10 mouse cellular contexts compared by ENCODE assay signal in the genomic region with DNA sequence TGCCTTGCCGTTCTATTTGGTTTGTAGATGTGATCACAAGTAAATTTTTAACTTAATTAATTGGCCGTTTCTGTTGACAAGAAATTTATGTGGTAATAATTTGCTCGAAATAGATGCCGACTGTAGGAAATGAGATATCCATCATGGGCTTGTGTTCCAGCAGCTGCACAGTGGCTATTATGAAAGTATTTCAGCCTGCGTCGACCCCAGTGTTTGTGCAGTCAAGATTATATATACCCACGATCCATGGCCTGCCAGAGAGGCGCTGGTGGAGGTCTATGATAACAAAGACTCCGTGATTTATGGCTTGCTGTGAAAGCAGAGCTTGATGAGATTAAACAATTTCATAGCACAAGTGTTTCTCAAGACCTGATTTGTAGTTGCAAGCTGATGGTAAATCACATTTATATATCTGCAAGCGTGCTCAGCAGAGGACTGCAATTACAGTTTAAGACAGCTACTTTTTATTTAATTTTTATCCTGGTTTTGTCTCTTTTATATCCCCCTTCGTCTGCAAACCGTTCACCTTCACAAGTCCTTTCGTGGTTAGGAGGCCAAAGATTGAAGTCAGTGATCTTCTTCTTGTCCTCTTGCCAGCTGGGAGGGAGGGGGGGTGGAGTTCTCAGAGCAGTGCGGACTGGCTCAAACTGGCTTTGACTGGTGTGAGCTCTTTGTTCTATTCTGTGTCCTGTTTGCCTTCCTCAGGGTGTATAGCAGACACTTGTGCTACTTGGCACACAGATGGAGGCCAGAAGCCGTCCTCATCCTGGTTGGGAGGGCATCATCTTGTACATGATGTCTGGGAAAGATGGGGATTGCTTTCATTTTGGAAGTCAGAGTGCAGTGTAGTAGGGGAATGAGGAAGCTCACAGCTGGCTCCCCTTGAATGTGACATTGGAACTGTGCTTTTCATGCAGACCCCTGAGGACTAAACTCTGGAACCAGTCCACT.
DNase-seq lines count a peak whose midpoint lies in the region; ATAC-seq and TF ChIP-seq lines count a peak whose summit lies in the region.
"Had no signal": no experiment of that assay in that cellular context is flagged by ENCODE, and none has a peak within 500 bp of the region (broad histone marks: within the 10 kb centered on the region; RNA-seq: fewer than 3 reads in every experiment).

No protein-coding gene starts in this region.

- H3K27me3 ChIP-seq in heart, embryonic 10.5 days (ENCODE audit: insufficient read depth, poor library complexity, severe bottlenecking): no peaks in the 10 kb centered on the region
- no peaks in the 10 kb centered on the region for H3K27me3 ChIP-seq in embryonic facial prominence, embryonic 11.5 days (ENCODE audit: control insufficient read depth, insufficient read depth, low read length)
- H3K27me3 ChIP-seq in kidney, postnatal 0 days (ENCODE audit: insufficient read depth, low read length): no peaks in the 10 kb centered on the region
- H3K27me3 ChIP-seq in myocyte (ENCODE audit: control insufficient read depth, insufficient read depth, insufficient read length): no peaks in the 10 kb centered on the region
- H3K27me3 ChIP-seq: heart, embryonic 13.5 days had no signal

- H3K36me3 ChIP-seq in heart, embryonic 10.5 days: no peaks in the 10 kb centered on the region
- H3K36me3 ChIP-seq in embryonic facial prominence, embryonic 11.5 days (replicated peaks; ENCODE audit: control insufficient read depth, insufficient read depth, low read depth, low read length): no peaks in the 10 kb centered on the region
- no peaks in the 10 kb centered on the region for H3K36me3 ChIP-seq in kidney, postnatal 0 days (ENCODE audit: insufficient read depth, low read length)
- no peaks in the 10 kb centered on the region for H3K36me3 ChIP-seq in myocyte (ENCODE audit: control insufficient read depth, insufficient read depth)
- H3K36me3 ChIP-seq: G1E; heart, embryonic 13.5 days had no signal

- H3K4me1 ChIP-seq in heart, embryonic 10.5 days: peaks cover 9% of the 10 kb centered on the region; the same call in 1 of the 2 replicates
- H3K4me1 ChIP-seq in embryonic facial prominence, embryonic 11.5 days (ENCODE audit: control insufficient read depth, insufficient read depth, low read length): no peaks in the 10 kb centered on the region
- peaks cover 25% of the 10 kb centered on the region for H3K4me1 ChIP-seq in kidney, postnatal 0 days (replicated peaks; ENCODE audit: insufficient read depth, low read length)

- no peak overlapping the region for H3K4me3 ChIP-seq in heart, embryonic 10.5 days
- no peak overlapping the region for H3K4me3 ChIP-seq in embryonic facial prominence, embryonic 11.5 days (ENCODE audit: low read depth, low read length)
- H3K4me3 ChIP-seq in kidney, postnatal 0 days (replicated peaks; ENCODE audit: low read depth, low read length): no peak overlapping the region
- H3K4me3 ChIP-seq in myocyte: no peak overlapping the region
- H3K4me3 ChIP-seq: heart, embryonic 13.5 days had no signal

- no peak overlapping the region for H3ac ChIP-seq in myocyte (ENCODE audit: control insufficient read depth, insufficient read length)

- no peaks in the 10 kb centered on the region for H3K79me2 ChIP-seq in myocyte (ENCODE audit: control insufficient read depth, insufficient read depth)

- H3K4me2 ChIP-seq in embryonic facial prominence, embryonic 11.5 days (ENCODE audit: low read depth, low read length): no peak overlapping the region
- H3K4me2 ChIP-seq in kidney, postnatal 0 days (ENCODE audit: low read length): peak overlapping the region; percentile 30; the same call in 1 of the 2 replicates
- peak overlapping the region; percentile 37 for H3K4me2 ChIP-seq in myocyte (ENCODE audit: low read depth)
- H3K4me2 ChIP-seq: heart, embryonic 13.5 days had no signal

- ATAC-seq in embryonic facial prominence, embryonic 11.5 days (replicated peaks; ENCODE audit: insufficient number of reproducible peaks, low FRiP score, low TSS enrichment, low read depth): no peak
- ATAC-seq in kidney, postnatal 0 days (replicated peaks; ENCODE audit: low FRiP score, low read depth): peak; percentile 90
- ATAC-seq in inflammation-experienced regulatory T-cells, adult 6 months: no peak

- H3K27ac ChIP-seq in heart, embryonic 10.5 days: peak overlapping the region; percentile 76
- no peak overlapping the region for H3K27ac ChIP-seq in embryonic facial prominence, embryonic 11.5 days (replicated peaks; ENCODE audit: low read depth, low read length)
- H3K27ac ChIP-seq in kidney, postnatal 0 days: peak overlapping the region; percentile 94
- H3K27ac ChIP-seq: heart, embryonic 13.5 days had no signal

- H3K9me3 ChIP-seq in heart, embryonic 10.5 days: no peaks in the 10 kb centered on the region
- H3K9me3 ChIP-seq in embryonic facial prominence, embryonic 11.5 days (replicated peaks; ENCODE audit: control insufficient read depth, low read length): no peaks in the 10 kb centered on the region
- no peaks in the 10 kb centered on the region for H3K9me3 ChIP-seq in kidney, postnatal 0 days (replicated peaks; ENCODE audit: low read length)
- H3K9me3 ChIP-seq: heart, embryonic 13.5 days had no signal

- H3K9ac ChIP-seq in embryonic facial prominence, embryonic 11.5 days (replicated peaks; ENCODE audit: low read length): no peak overlapping the region; the same call in 1 of the 2 replicates
- H3K9ac ChIP-seq in kidney, postnatal 0 days (ENCODE audit: low read depth, low read length): peak overlapping the region; percentile 47; the same call in 1 of the 2 replicates
- H3K9ac ChIP-seq: heart, embryonic 13.5 days had no signal

- no peak for TF ChIP-seq POLR2A in myocyte (IDR thresholded peaks at IDR 0.05; ENCODE audit: insufficient read length, low read depth)

- WGBS in heart, embryonic 10.5 days: 60% methylated on average over 15 of the region's 15 CpGs
- 63% methylated on average over 15 of the region's 15 CpGs for WGBS in embryonic facial prominence, embryonic 11.5 days
- 1% methylated on average over 15 of the region's 15 CpGs for WGBS in kidney, postnatal 0 days

- DNase-seq in heart, embryonic 10.5 days (ENCODE audit: low spot score): no peak
- no peak for DNase-seq in heart, postnatal 4 days
- DNase-seq in embryonic facial prominence, embryonic 11.5 days (ENCODE audit: low spot score): peak; percentile 25
- DNase-seq in kidney, postnatal 0 days (ENCODE audit: low spot score): peak; percentile 99
- no peak for DNase-seq in layer of hippocampus, adult 11-12 months (ENCODE audit: low spot score)
- DNase-seq in spleen, adult 12 weeks (ENCODE audit: low spot score): no peak

- peak; percentile 14; the same call in 1 of the 2 replicates for TF ChIP-seq CTCF in kidney, postnatal 0 days (IDR thresholded peaks at IDR 0.05; ENCODE audit: low read depth)

TF ChIP-seq in myocyte, 11 proteins besides CTCF, POLR2A, EP300 and RAD21:
- peak in 2 of 3 experiments; percentile 23 to 66 for TF ChIP-seq MYOD1 (IDR thresholded peaks at IDR 0.05; ENCODE audit: control insufficient read depth in 1 of 3, insufficient read length in 2 of 3, low read depth in 2 of 3)
- no peak for TF ChIP-seq POLR2AphosphoS2 (IDR thresholded peaks at IDR 0.05; ENCODE audit: insufficient read length, low read depth)
- TF ChIP-seq TCF12 (IDR thresholded peaks at IDR 0.05; ENCODE audit: insufficient read depth, poor library complexity, severe bottlenecking): peak; percentile 18
- no peak for TF ChIP-seq TCF3 (IDR thresholded peaks at IDR 0.05; ENCODE audit: insufficient read length, low read depth)
- TF ChIP-seq REST (IDR thresholded peaks at IDR 0.05; ENCODE audit: insufficient read depth, insufficient read length): no peak
- TF ChIP-seq MYOG (IDR thresholded peaks at IDR 0.05; ENCODE audit: control insufficient read depth in 1 of 3, insufficient read depth in 1 of 3, insufficient read length in 2 of 3, low read depth in 2 of 3): no peak
- no peak for TF ChIP-seq USF1 (IDR thresholded peaks at IDR 0.05; ENCODE audit: low read depth)

Comparison
In these comparisons a context has a peak if more than half of its experiments do, and no peak if none do; other contexts are left out.
1. DNase-seq: peak in embryonic facial prominence, embryonic 11.5 days (single experiment) and kidney, postnatal 0 days (single experiment); none in heart, embryonic 10.5 days (single experiment), heart, postnatal 4 days (single experiment), layer of hippocampus, adult 11-12 months (single experiment) and spleen, adult 12 weeks (single experiment).